Mouse (Mus musculus) kidney, embryonic 14.5 days (tissue): ENCODE data around the gene Zfp3. TPM values are rescaled to one million over a fixed set of nuclear protein-coding genes. Genes with fewer than 3 reads are reported as not detected.
"Not testable (repeated sequence)": the region's sequence is repeated elsewhere in the genome, so short reads cannot be mapped to it uniquely, and the experiment has no call there.

ENCODE experiments used
- ATAC-seq: fragments of 200-750 bp; cut with Nextera tagmentation; 2 replicates; pipeline ENCODE4 v1.8.0; 2017; ENCODE audit warnings: moderate number of reproducible peaks, mild to moderate bottlenecking, moderate TSS enrichment, moderate library complexity; ENCODE audit not compliant: low FRiP score, low TSS enrichment
- H3K27ac ChIP-seq: fragments of 300-500 bp; sonication (generic); 2 replicates; pipeline ENCODE4 v1.5.1; 2014; ENCODE audit warnings: low read depth, mild to moderate bottlenecking, low read length, moderate library complexity, mixed read lengths
- H3K27me3 ChIP-seq: fragments of 300-500 bp; sonication (generic); 2 replicates; pipeline ENCODE4 v1.6.1; 2014; ENCODE audit warnings: mild to moderate bottlenecking, low read length; ENCODE audit not compliant: control insufficient read depth, insufficient read depth
- H3K36me3 ChIP-seq: fragments of 300-500 bp; sonication (generic); 2 replicates; pipeline ENCODE4 v1.6.1; 2014; ENCODE audit warnings: low read length, mixed read lengths; ENCODE audit not compliant: control insufficient read depth, insufficient read depth
- H3K4me1 ChIP-seq: fragments of 300-500 bp; sonication (generic); 2 replicates; pipeline ENCODE4 v1.6.1; 2014; ENCODE audit warnings: low read length, mixed read lengths; ENCODE audit not compliant: control insufficient read depth, insufficient read depth
- H3K4me2 ChIP-seq: fragments of 300-500 bp; sonication (generic); replicated peaks from 2 replicates; pipeline ENCODE4 v1.6.1; 2014; ENCODE audit warnings: low read depth, mild to moderate bottlenecking, low read length
- H3K4me3 ChIP-seq: fragments of 300-500 bp; sonication (generic); 2 replicates; pipeline ENCODE4 v1.5.1; 2014; ENCODE audit warnings: mild to moderate bottlenecking, low read length
- H3K9ac ChIP-seq: fragments of 300-500 bp; sonication (generic); 2 replicates; pipeline ENCODE4 v1.6.1; 2014; ENCODE audit warnings: low read depth, mild to moderate bottlenecking, low read length, moderate library complexity
- H3K9me3 ChIP-seq: fragments of 300-500 bp; sonication (generic); 2 replicates; pipeline ENCODE4 v1.6.1; 2016; ENCODE audit warnings: low read length; ENCODE audit not compliant: control insufficient read depth
- WGBS: fragments of 180-500 bp; shearing (Covaris S2); extraction: QIAGEN DNeasy Blood & Tissue Kit; methylation state at CpG from one replicate; pipeline ENCODE4 v1.1.7; 2014; 5-methylcytosine and 5-hydroxymethylcytosine counted together
- polyA plus RNA-seq: library from polyadenylated mRNA; unstranded; fragments of >200 nt; fragmentation: Nextera tagmentation; extraction: Ambion mirVana; gene quantifications from 2 replicates; pipeline ENCODE4 v1.2.1, GENCODE M21; 2014

Zfp3 gene
- polyA plus RNA-seq, 1 experiment from 2014 or later: 6.9 TPM

DNA sequence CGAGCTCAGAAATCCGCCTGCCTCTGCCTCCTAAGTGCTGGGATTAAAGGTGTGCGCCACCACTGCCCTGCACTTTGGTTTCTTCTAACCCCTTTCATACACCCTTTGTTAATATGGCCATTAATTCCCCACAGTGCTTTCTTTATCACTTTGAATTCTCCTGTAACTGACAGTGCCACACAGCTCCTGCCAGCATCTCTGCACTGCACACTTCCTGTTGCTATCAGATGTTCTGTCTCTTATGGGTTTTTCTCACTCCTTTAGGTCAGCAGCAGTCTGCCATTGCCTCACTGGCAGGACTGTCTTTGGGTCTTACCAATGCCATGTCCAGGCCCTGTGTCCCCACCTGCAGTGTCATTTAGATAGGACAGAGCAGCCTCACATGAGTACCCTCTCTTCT lies 6.8 kb downstream of the Zfp3 start:
- no peaks in the 10 kb centered on the region for H3K27me3 ChIP-seq
- WGBS: 94% methylated on average over 3 of the region's 3 CpGs
- no peaks in the 10 kb centered on the region; the same call in 1 of the 2 replicates for H3K4me1 ChIP-seq
- H3K4me2 ChIP-seq: no peak overlapping the region
- no peak overlapping the region for H3K4me3 ChIP-seq
- H3K9ac ChIP-seq: no peak overlapping the region
- no peaks in the 10 kb centered on the region for H3K9me3 ChIP-seq
- no peak overlapping the region for H3K27ac ChIP-seq
- no peak for ATAC-seq
- peaks cover 16% of the 10 kb centered on the region for H3K36me3 ChIP-seq

DNA sequence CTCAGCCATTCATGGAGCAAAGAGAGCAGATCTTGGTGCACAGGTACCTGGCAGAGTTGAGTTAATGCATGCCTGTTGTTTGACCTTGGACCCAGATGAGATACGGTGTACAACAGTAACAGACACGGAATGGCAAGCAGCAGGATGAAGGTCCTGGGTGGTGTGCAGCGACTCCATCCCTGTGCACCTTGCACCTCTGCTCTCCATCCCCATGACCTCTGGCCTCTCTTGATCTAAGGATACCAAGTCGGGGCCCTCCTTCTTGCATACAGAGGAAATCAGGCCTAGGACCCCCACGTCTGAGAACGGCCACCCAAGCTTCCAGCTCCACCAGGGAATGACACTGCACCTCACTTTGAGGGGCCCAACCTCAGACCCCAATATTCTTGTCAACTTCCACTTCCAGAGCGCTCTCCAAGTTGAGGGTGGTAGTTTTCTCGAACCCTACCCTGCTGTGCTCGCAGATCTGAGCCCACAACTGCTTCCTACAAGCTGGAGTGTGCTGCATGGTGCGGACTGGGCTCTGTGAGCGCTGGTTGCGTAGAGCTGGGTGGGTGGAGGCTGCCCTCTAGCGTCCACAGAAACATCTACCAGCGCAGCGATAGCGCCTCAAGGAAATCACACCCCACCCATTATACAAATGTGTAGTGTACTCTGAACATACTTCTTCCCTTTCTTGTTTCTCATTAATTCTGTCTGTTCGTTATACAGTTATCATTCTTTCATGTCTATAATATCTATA lies 13.0 kb downstream of the Zfp3 start:
- H3K9me3 ChIP-seq: no peaks in the 10 kb centered on the region
- no peak overlapping the region for H3K9ac ChIP-seq
- H3K4me3 ChIP-seq: no peak overlapping the region
- ATAC-seq: peak; percentile 82
- no peak overlapping the region for H3K27ac ChIP-seq
- 24% methylated on average over 17 of the region's 17 CpGs for WGBS
- H3K27me3 ChIP-seq: no peaks in the 10 kb centered on the region
- H3K4me1 ChIP-seq: no peaks in the 10 kb centered on the region
- no peak overlapping the region for H3K4me2 ChIP-seq
- peaks cover 6% of the 10 kb centered on the region for H3K36me3 ChIP-seq

DNA sequence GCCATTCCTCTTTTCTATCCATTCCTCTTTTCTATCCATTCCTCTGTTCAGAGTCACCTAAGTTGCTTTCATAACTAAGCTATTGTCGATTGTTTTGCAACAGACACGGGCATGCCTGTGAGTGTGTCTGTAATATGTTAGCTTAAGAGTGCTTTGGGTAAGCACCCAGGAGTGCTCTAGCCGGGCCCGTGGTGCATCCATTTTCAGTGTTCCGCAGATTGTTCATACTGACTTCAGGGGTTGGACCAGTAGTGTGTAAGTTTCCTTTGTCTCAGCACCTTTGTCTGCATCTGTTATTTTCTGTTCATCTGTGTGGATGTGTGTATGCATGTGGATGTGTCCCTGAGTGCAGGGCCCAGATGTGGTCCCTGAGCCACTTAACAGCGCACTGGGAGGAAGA lies 13.6 kb downstream of the Zfp3 start:
- WGBS: 67% methylated on average over 6 of the region's 6 CpGs
- Histone ChIP-seq H3K4me3 (no peak overlapping the region), H3K9ac (no peak overlapping the region), H3K27me3 (no peaks in the 10 kb centered on the region), H3K9me3 (no peaks in the 10 kb centered on the region), H3K27ac (no peak overlapping the region), H3K4me2 (no peak overlapping the region), H3K36me3 (no peaks in the 10 kb centered on the region), H3K4me1 (no peaks in the 10 kb centered on the region)
- no peak for ATAC-seq

DNA sequence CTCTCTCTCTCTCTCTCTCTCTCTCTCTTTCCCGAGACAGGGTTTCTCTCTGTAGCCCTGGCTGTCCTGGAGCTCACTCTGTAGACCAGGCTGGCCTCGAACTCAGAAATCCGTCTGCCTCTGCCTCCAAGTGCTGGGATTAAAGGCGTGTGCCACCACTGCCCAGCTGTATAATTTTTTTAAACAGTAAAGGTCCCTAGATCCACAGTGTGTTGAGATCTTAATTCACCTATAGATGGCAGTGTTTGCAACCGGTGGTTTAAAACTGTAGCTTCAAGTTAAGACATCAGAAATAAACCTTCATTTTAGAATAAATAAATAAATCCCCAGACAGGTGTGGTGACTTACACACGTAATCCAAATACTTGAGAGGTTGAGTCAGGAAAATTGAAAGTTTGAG lies 14.0 kb downstream of the Zfp3 start:
- not testable (repeated sequence) for H3K27me3 ChIP-seq, H3K4me1 ChIP-seq, H3K27ac ChIP-seq, H3K4me2 ChIP-seq, H3K4me3 ChIP-seq, H3K9me3 ChIP-seq, H3K36me3 ChIP-seq, H3K9ac ChIP-seq, ATAC-seq
- WGBS: 26% methylated on average over 6 of the region's 6 CpGs

DNA sequence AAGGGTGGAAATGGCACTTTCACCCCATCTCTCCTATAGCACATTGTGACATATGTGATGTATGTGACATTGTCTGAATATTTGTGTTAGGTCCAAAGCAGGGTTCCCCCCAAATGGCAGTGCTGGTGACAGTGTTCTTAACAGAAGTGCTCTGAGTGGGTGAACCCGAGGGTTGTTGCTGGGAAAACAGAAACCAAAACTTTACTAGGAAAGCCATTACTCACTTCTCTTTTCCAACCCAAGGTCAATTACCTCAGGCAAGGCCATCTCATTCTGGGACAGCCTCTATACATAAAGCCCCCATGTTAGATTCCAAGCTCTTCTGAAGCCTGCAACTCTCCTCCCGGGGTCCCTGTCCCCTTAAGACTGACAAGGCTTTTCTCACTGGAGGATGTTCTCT lies 21.9 kb downstream of the Zfp3 start:
- ATAC-seq: no peak
- H3K4me1 ChIP-seq: no peaks in the 10 kb centered on the region
- no peak overlapping the region for H3K9ac ChIP-seq
- no peak overlapping the region for H3K27ac ChIP-seq
- no peaks in the 10 kb centered on the region for H3K36me3 ChIP-seq
- H3K4me2 ChIP-seq: no peak overlapping the region
- no peak overlapping the region for H3K4me3 ChIP-seq
- no peaks in the 10 kb centered on the region for H3K27me3 ChIP-seq
- 43% methylated on average over 2 of the region's 2 CpGs for WGBS
- no peaks in the 10 kb centered on the region for H3K9me3 ChIP-seq

DNA sequence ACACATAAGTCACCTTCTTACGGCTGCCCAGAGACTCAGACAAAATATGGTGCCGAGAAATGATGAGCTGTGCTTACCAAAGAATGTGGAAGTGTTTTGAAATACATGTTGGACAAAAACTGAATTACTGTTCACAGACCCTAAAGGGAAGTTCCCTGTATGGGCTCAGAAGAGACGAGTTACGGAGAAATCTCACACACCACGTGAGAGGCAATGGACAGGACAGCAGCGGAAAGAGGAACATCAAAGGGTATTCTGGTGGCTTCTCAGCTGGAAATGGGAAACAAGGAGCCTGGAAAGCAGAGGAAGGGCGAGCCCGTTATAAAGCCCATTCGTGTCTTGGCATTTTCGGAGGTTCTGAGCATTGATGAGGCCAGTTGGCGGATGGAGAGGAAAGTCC lies 23.0 kb downstream of the Zfp3 start:
- H3K36me3 ChIP-seq: no peaks in the 10 kb centered on the region
- H3K27me3 ChIP-seq: no peaks in the 10 kb centered on the region
- H3K4me3 ChIP-seq: no peak overlapping the region
- H3K27ac ChIP-seq: no peak overlapping the region
- WGBS: 45% methylated on average over 11 of the region's 11 CpGs
- no peaks in the 10 kb centered on the region for H3K9me3 ChIP-seq
- H3K4me1 ChIP-seq: no peaks in the 10 kb centered on the region
- H3K4me2 ChIP-seq: no peak overlapping the region
- H3K9ac ChIP-seq: no peak overlapping the region
- ATAC-seq: no peak

DNA sequence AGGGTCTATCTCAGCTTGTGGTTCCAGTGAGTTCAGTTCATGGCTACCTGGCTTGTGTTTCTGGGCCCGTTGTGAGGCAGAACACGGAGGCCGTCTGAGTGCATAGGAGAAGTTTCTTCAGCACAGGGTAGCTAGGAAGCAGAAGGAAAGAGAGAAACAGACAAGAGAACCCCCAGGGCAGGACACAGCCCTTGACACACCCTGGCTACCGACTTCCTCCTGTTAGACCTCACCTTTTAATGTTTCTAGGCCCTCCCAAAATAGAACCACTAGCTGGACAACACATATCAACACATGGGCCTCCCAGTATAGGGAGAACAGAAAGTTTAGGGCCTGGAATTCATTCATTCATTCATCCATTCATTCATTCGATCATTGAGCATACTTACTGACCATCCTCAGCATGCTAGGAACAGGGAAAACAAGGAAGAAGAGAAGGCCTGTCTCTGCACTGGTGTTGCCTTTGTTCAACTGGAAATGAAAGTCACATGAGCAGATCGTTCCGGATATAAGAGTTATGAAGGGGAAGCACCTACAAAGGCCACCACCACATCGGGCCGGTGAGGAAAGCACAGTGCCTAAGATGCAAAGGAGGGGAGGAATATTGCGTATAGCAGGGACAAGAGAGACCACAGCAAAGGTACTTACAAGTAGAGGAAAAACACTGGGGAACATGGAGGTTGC lies 25.1 kb downstream of the Zfp3 start:
- no peak overlapping the region for H3K27ac ChIP-seq
- H3K4me1 ChIP-seq: no peaks in the 10 kb centered on the region
- H3K27me3 ChIP-seq: no peaks in the 10 kb centered on the region
- ATAC-seq: no peak
- no peak overlapping the region for H3K9ac ChIP-seq
- H3K9me3 ChIP-seq: no peaks in the 10 kb centered on the region
- 86% methylated on average over 10 of the region's 10 CpGs for WGBS
- H3K4me2 ChIP-seq: no peak overlapping the region
- H3K36me3 ChIP-seq: no peaks in the 10 kb centered on the region
- no peak overlapping the region for H3K4me3 ChIP-seq

DNA sequence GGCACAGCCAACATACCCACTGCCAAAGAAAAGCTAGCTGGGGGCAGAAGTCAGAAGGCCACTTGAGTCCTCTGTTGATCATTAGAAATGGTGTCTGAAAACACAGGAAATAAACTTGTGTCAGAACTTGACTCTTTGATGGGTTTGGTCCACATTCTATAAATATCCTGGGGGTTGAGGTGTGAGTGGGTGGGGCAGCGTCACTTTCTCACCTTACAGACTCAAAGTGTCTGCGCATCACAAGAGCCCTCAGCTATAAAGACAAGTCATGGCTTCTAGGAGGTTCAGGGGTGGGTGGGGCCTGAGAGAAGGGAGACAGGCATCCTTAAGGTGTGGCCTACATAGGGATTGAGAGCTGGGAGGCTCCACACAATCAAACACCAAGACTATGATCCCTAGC lies 26.4 kb downstream of the Zfp3 start:
- Histone ChIP-seq H3K4me1 (no peaks in the 10 kb centered on the region), H3K27me3 (no peaks in the 10 kb centered on the region), H3K9ac (no peak overlapping the region), H3K4me3 (no peak overlapping the region), H3K4me2 (no peak overlapping the region), H3K27ac (no peak overlapping the region), H3K36me3 (no peaks in the 10 kb centered on the region), H3K9me3 (no peaks in the 10 kb centered on the region)
- ATAC-seq: no peak
- 74% methylated on average over 2 of the region's 2 CpGs for WGBS

DNA sequence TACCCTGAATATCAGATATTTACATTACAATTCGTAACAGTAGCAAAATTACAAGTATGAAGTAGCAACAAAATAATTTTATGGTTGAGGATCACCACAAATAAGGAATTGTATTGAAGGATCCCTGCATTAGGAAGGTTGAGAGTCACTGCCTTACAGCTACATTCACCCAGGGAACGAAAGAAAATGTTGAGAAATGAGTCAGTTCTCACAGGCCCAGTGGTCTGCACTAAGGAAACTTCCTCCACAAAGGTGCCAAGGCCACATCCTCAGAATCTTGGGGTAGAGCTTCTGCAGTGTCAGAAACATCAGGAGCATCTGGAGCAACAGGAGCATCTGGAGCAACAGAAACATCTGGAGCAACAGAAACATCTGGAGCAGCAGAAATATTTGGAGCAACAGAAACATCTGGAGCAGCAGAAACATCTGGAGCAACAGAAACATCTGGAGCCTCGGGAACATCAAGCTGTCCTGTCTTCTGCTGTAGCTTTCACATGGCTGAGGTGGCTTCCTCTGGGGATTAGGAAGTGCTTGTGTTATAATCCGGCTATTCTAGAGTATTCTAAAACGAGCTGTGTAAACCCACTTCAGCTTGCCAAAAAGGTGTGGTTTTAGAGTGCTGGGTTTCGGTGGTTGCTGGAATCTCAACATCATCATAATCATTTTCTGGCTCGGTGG lies 27.0 kb downstream of the Zfp3 start:
- Histone ChIP-seq H3K4me3 (no peak overlapping the region), H3K27ac (no peak overlapping the region), H3K9me3 (no peaks in the 10 kb centered on the region), H3K4me2 (no peak overlapping the region), H3K36me3 (no peaks in the 10 kb centered on the region), H3K27me3 (no peaks in the 10 kb centered on the region), H3K9ac (no peak overlapping the region), H3K4me1 (no peaks in the 10 kb centered on the region)
- no peak for ATAC-seq
- WGBS: 75% methylated on average over 7 of the region's 7 CpGs
